Mouse (Mus musculus) intestine, postnatal 0 days (tissue): ENCODE results near the gene Fhdc1. TPM values are rescaled to one million over a fixed set of nuclear protein-coding genes. Genes with fewer than 3 reads are reported as not detected.

Source experiments
- ATAC-seq: fragments of 200-750 bp; cut with Nextera tagmentation; 2 replicates; pipeline ENCODE4 v1.8.0; 2017; ENCODE audit warnings: mild to moderate bottlenecking, moderate TSS enrichment, moderate library complexity
- H3K27ac ChIP-seq: fragments of 300-500 bp; sonication (generic); 2 replicates; pipeline ENCODE4 v1.5.1; 2014; ENCODE audit warnings: mild to moderate bottlenecking, low read depth, low read length, moderate library complexity
- H3K27me3 ChIP-seq: fragments of 300-500 bp; sonication (generic); replicated peaks from 2 replicates; pipeline ENCODE4 v1.6.1; 2014; ENCODE audit warnings: low read length, mixed read lengths; ENCODE audit not compliant: control insufficient read depth, insufficient read depth
- H3K36me3 ChIP-seq: fragments of 300-500 bp; sonication (generic); 2 replicates; pipeline ENCODE4 v1.6.1; 2014; ENCODE audit warnings: mild to moderate bottlenecking, moderate library complexity; ENCODE audit not compliant: control insufficient read depth, insufficient read depth
- H3K4me1 ChIP-seq: fragments of 300-500 bp; sonication (generic); replicated peaks from 2 replicates; pipeline ENCODE4 v1.6.1; 2014; ENCODE audit warnings: antibody characterized with exemption, low read length, mixed read lengths; ENCODE audit not compliant: control insufficient read depth, insufficient read depth
- H3K4me2 ChIP-seq: fragments of 300-500 bp; sonication (generic); replicated peaks from 2 replicates; pipeline ENCODE4 v1.6.1; 2014; ENCODE audit warnings: low read depth, mild to moderate bottlenecking, moderate library complexity
- H3K4me3 ChIP-seq: fragments of 300-500 bp; sonication (generic); 2 replicates; pipeline ENCODE4 v1.5.1; 2014; ENCODE audit warnings: low read depth, low read length
- H3K9ac ChIP-seq: fragments of 300-500 bp; sonication (generic); 2 replicates; pipeline ENCODE4 v1.6.1; 2014; ENCODE audit warnings: mild to moderate bottlenecking, low read depth, low read length
- H3K9me3 ChIP-seq: fragments of 300-500 bp; sonication (generic); 2 replicates; pipeline ENCODE4 v1.6.1; 2016; ENCODE audit warnings: mixed run types; ENCODE audit not compliant: control insufficient read depth
- CTCF ChIP-seq: sonication (generic); IDR thresholded peaks from 2 replicates; pipeline ENCODE4 v1.5.1; 2016; ENCODE audit warnings: low read depth, mild to moderate bottlenecking, control low read depth, antibody characterized with exemption, moderate library complexity
- WGBS: fragments of 180-500 bp; shearing (Covaris S2); extraction: QIAGEN DNeasy Blood & Tissue Kit; methylation state at CpG from one replicate; pipeline ENCODE4 v1.1.7; 2014; 5-methylcytosine and 5-hydroxymethylcytosine counted together
- polyA plus RNA-seq: library from polyadenylated mRNA; unstranded; fragments of >200 nt; fragmentation: Nextera tagmentation; extraction: Ambion mirVana; gene quantifications from 2 replicates; pipeline ENCODE4 v1.2.1, GENCODE M21; 2015

Gene Fhdc1
- 9.8 and 10.8 TPM in 2 replicates for polyA plus RNA-seq

GRCm38 (mm10) chr3:84480006-84480897 is at the start of gene Fhdc1:
Fhdc1 (minus strand) TSS chr3:84480429.
- Histone ChIP-seq H3K36me3 (no peaks in the 10 kb centered on the region), H3K27ac (peak within 1 kb of the TSS; percentile 81)

DNA sequence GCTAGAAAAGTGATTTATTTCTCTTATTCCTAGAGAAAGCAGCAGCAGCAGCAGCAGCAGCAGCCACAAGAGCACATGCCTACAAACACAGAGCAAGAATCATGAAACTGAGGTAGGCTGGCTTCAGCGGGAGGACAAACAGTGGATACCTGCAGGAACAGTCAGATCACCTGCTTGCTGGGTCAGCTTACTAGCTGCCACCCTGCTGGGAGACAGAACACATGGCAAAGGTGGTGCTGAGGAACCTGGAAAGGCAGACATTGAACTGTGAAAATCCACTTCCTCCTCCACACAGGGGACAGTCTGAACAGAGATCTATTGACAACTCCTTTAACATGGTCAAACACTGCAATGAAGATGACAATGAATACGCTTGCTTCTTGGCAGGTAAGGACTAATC is 48.8 kb upstream of the Fhdc1 start:
- H3K36me3 ChIP-seq = peaks cover 21% of the 10 kb centered on the region
- no peak for ATAC-seq
- H3K4me1 ChIP-seq = no peaks in the 10 kb centered on the region
- H3K27ac ChIP-seq = no peak overlapping the region
- H3K4me2 ChIP-seq = no peak overlapping the region
- no peaks in the 10 kb centered on the region for H3K27me3 ChIP-seq
- H3K4me3 ChIP-seq = no peak overlapping the region
- no peaks in the 10 kb centered on the region for H3K9me3 ChIP-seq
- WGBS = 60% methylated on average over 2 of the region's 2 CpGs
- no peak overlapping the region for H3K9ac ChIP-seq
- TF ChIP-seq CTCF = no peak

More at GRCm38 (mm10) chr3:84480006-84480897, at the start of gene Fhdc1:
- H3K4me1 ChIP-seq = peaks cover 4% of the 10 kb centered on the region; the same call in 1 of the 2 replicates
- H3K4me2 ChIP-seq = peak within 1 kb of the TSS; percentile 100
- peak within 1 kb of the TSS; percentile 73 for H3K4me3 ChIP-seq
- no peaks in the 10 kb centered on the region for H3K9me3 ChIP-seq
- WGBS = under 1% methylated on average over 79 of the region's 82 CpGs
- peak; percentile 89 for ATAC-seq
- H3K9ac ChIP-seq = peak within 1 kb of the TSS; percentile 76
- peak; percentile 63 for TF ChIP-seq CTCF
- peaks cover 4% of the 10 kb centered on the region; the same call in 1 of the 2 replicates for H3K27me3 ChIP-seq

DNA sequence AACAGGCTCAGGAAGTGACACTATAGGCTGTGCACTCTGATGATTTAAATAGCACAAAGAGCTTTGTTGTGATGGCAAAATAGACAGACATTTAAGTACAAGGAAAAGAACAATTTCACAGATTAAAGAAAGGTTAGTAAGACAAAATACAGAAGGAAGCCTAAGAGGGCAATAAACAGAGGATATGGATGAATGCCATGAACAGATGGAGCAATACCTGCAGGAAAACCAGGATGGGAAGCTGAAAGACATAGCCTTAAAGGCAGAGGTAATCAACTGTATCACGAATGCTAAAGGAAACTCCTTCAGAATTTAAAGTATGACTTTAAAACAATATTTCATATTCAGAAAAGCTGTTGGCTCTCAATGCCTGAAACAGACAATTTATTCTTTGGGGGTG is 44.7 kb upstream of the Fhdc1 start:
- H3K27ac ChIP-seq = no peak overlapping the region
- H3K4me2 ChIP-seq = no peak overlapping the region
- H3K36me3 ChIP-seq = peaks cover 10% of the 10 kb centered on the region; the same call in 1 of the 2 replicates
- TF ChIP-seq CTCF = no peak
- no peaks in the 10 kb centered on the region for H3K9me3 ChIP-seq
- H3K27me3 ChIP-seq = no peaks in the 10 kb centered on the region
- ATAC-seq = no peak
- 84% methylated on average over 1 of the region's 1 CpGs for WGBS
- H3K4me1 ChIP-seq = no peaks in the 10 kb centered on the region
- no peak overlapping the region for H3K9ac ChIP-seq
- H3K4me3 ChIP-seq = no peak overlapping the region

GRCm38 (mm10) chr3:84516163-84516562 is 35.9 kb upstream of the Fhdc1 start:
- TF ChIP-seq CTCF = no peak
- Histone ChIP-seq H3K9me3 (no peaks in the 10 kb centered on the region), H3K4me1 (0 out of 2 replicates have a peak, but pooled peaks cover 3% of the 10 kb centered on the region), H3K27ac (no peak overlapping the region), H3K4me3 (no peak overlapping the region), H3K27me3 (no peaks in the 10 kb centered on the region), H3K9ac (no peak overlapping the region), H3K36me3 (peaks cover 22% of the 10 kb centered on the region; the same call in 1 of the 2 replicates), H3K4me2 (no peak overlapping the region)
- ATAC-seq = no peak
- 56% methylated on average over 3 of the region's 3 CpGs for WGBS

- Histone ChIP-seq H3K27me3 (no peaks in the 10 kb centered on the region), H3K9ac (no peak overlapping the region), H3K4me1 (0 out of 2 replicates have a peak, but pooled peaks cover 3% of the 10 kb centered on the region), H3K27ac (0 out of 2 replicates have a peak overlapping the region, but pooled peaks have one; percentile 4), H3K4me2 (no peak overlapping the region), H3K36me3 (peaks cover 18% of the 10 kb centered on the region), H3K4me3 (no peak overlapping the region), H3K9me3 (no peaks in the 10 kb centered on the region)
- no peak for TF ChIP-seq CTCF
- ATAC-seq = no peak
- 54% methylated on average over 6 of the region's 6 CpGs for WGBS
These were observed 32.7 kb upstream of the Fhdc1 start for GRCm38 (mm10) chr3:84512774-84513515.

DNA sequence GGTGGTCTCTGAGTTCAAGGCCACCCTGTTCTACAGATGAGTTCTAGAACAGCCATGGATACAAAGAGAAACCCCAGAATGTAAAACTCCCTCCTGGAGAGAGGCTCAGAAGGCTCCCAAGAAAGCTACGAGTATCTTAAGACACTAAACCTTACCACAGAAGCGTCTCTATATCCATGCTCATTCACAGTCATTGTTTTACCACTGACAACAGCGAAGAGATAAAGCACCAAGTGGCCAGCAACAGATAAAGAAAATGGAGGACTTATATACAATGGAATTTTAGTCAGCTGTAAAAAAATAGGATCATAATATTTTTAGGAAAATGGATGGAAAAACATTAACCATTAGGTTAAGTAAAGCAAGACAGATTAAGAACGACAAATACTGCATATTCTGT is 25.0 kb upstream of the Fhdc1 start:
- Histone ChIP-seq H3K9me3 (no peaks in the 10 kb centered on the region), H3K36me3 (peaks cover 21% of the 10 kb centered on the region; the same call in 1 of the 2 replicates), H3K4me2 (no peak overlapping the region), H3K4me1 (no peaks in the 10 kb centered on the region), H3K4me3 (no peak overlapping the region), H3K27me3 (no peaks in the 10 kb centered on the region), H3K9ac (no peak overlapping the region), H3K27ac (no peak overlapping the region)
- WGBS = 84% methylated on average over 4 of the region's 4 CpGs
- ATAC-seq = no peak
- TF ChIP-seq CTCF = no peak
